Mouse (Mus musculus) adrenal gland, adult (tissue): Measurements from ENCODE around the gene Smim12.

Experiments used
- DNase-seq, 2 experiments: peaks; one replicate each; pipeline ENCODE4 v3.0.0; 2022 to 2023; ENCODE audit warnings: low spot score in 1 of 2; ENCODE audit not compliant: inconsistent age in 2 of 2

Smim12 gene

GRCm38 (mm10) chr4:127243552-127243951 lies at the start of gene Smim12:
Gene Smim12, plus strand, starts transcription at chr4:127243784.
- peak; percentile 98 to 99 for DNase-seq

GRCm38 (mm10) chr4:127194477-127195269 lies 48.9 kb upstream of the Smim12 start:
- DNase-seq, result no peak

GRCm38 (mm10) chr4:127198609-127199008 lies 45.0 kb upstream of the Smim12 start:
- no peak for DNase-seq

GRCm38 (mm10) chr4:127199406-127199805 lies 44.2 kb upstream of the Smim12 start:
- no peak for DNase-seq

GRCm38 (mm10) chr4:127200164-127200722 lies 43.3 kb upstream of the Smim12 start:
- no peak for DNase-seq

GRCm38 (mm10) chr4:127200769-127201617 lies 42.6 kb upstream of the Smim12 start:
- no peak for DNase-seq

GRCm38 (mm10) chr4:127203081-127203480 lies 40.5 kb upstream of the Smim12 start:
- no peak for DNase-seq

- DNase-seq, result no peak
These were observed 32.3 kb upstream of the Smim12 start for GRCm38 (mm10) chr4:127211318-127211717.

GRCm38 (mm10) chr4:127214510-127214909 lies 29.1 kb upstream of the Smim12 start:
- DNase-seq, result no peak

- no peak for DNase-seq
These were observed 28.5 kb upstream of the Smim12 start for GRCm38 (mm10) chr4:127215103-127215502.

GRCm38 (mm10) chr4:127215799-127216198 lies 27.8 kb upstream of the Smim12 start:
- DNase-seq, result no peak

GRCm38 (mm10) chr4:127216251-127216651 lies 27.3 kb upstream of the Smim12 start:
- no peak for DNase-seq

GRCm38 (mm10) chr4:127217048-127217447 lies 26.5 kb upstream of the Smim12 start:
- DNase-seq, result peak in 1 of 2 experiments; percentile 56

- no peak for DNase-seq
These were observed 20.3 kb upstream of the Smim12 start for GRCm38 (mm10) chr4:127223291-127223690.

- DNase-seq, result no peak
These were observed 19.8 kb upstream of the Smim12 start for GRCm38 (mm10) chr4:127223755-127224154.

- DNase-seq, result no peak
These were observed 19.0 kb upstream of the Smim12 start for GRCm38 (mm10) chr4:127224444-127225100.

GRCm38 (mm10) chr4:127226067-127226466 lies 17.5 kb upstream of the Smim12 start:
- DNase-seq, result no peak

GRCm38 (mm10) chr4:127227051-127227673 lies 16.4 kb upstream of the Smim12 start:
- no peak for DNase-seq

- DNase-seq, result no peak
These were observed 11.6 kb upstream of the Smim12 start for GRCm38 (mm10) chr4:127232028-127232427.

GRCm38 (mm10) chr4:127232551-127232950 lies 11.0 kb upstream of the Smim12 start:
- DNase-seq, result no peak
